Mouse (Mus musculus) embryo, embryonic 9.5 days (tissue): ENCODE results near the gene Frmpd4.

Experiments
- DNase-seq: peaks from one replicate; pipeline ENCODE4 v3.0.0-alpha.2; 2017; ENCODE audit errors: extremely low spot score

The Frmpd4 gene

GRCm38 (mm10) chrX:167552827-167553226 lies 1024.2 kb downstream of the Frmpd4 start:
- DNase-seq, result no peak

- DNase-seq, result no peak
Measured at GRCm38 (mm10) chrX:167523151-167523550, 1053.9 kb downstream of the Frmpd4 start.

- no peak for DNase-seq
Measured at GRCm38 (mm10) chrX:167522528-167522927, 1054.5 kb downstream of the Frmpd4 start.

- no peak for DNase-seq
Measured at GRCm38 (mm10) chrX:167518440-167518839, 1058.6 kb downstream of the Frmpd4 start.

- DNase-seq, result peak; percentile 21
Measured at GRCm38 (mm10) chrX:167497780-167498179, 1079.3 kb downstream of the Frmpd4 start.

GRCm38 (mm10) chrX:167492265-167492664 lies 1084.8 kb downstream of the Frmpd4 start:
- DNase-seq, result no peak

GRCm38 (mm10) chrX:167491589-167492207 lies 1085.3 kb downstream of the Frmpd4 start:
- DNase-seq, result no peak

- DNase-seq, result no peak
Measured at GRCm38 (mm10) chrX:167483409-167484177, 1093.4 kb downstream of the Frmpd4 start.

- DNase-seq, result no peak
Measured at GRCm38 (mm10) chrX:167477636-167478035, 1099.4 kb downstream of the Frmpd4 start.

- DNase-seq, result no peak
Measured at GRCm38 (mm10) chrX:167434883-167435282, 1142.1 kb downstream of the Frmpd4 start.

GRCm38 (mm10) chrX:167433950-167434349 lies 1143.1 kb downstream of the Frmpd4 start:
- no peak for DNase-seq
